In genomic region chr19:8821146-8821545, GRCm38 (mm10) we compare ENCODE assay signal across 9 mouse cellular contexts. TPM values are rescaled to one million over a fixed set of nuclear protein-coding genes. Genes with fewer than 3 reads are reported as not detected.
DNase-seq lines count a peak whose midpoint lies in the region; ATAC-seq and TF ChIP-seq lines count a peak whose summit lies in the region.
"Had no signal": no experiment of that assay in that cellular context is flagged by ENCODE, and none has a peak within 500 bp of the region (broad histone marks: within the 10 kb centered on the region; RNA-seq: fewer than 3 reads in every experiment).

No protein-coding gene starts in this region.

- peaks cover 30% of the 10 kb centered on the region for H3K4me1 ChIP-seq in neural tube, embryonic 11.5 days (ENCODE audit: control insufficient read depth, insufficient read depth, low read length)
- H3K4me1 ChIP-seq in forebrain, postnatal 0 days (ENCODE audit: insufficient read depth) = peaks cover 32% of the 10 kb centered on the region
- H3K4me1 ChIP-seq in limb, embryonic 15.5 days = peaks cover 34% of the 10 kb centered on the region
- no peaks in the 10 kb centered on the region for H3K4me1 ChIP-seq in stomach, postnatal 0 days (replicated peaks; ENCODE audit: control insufficient read depth, insufficient read depth)

- peak overlapping the region; percentile 94 for H3K9ac ChIP-seq in neural tube, embryonic 11.5 days (ENCODE audit: low read length)
- H3K9ac ChIP-seq in forebrain, postnatal 0 days = peak overlapping the region; percentile 96
- H3K9ac ChIP-seq in limb, embryonic 15.5 days = peak overlapping the region; percentile 96
- peak overlapping the region; percentile 96 for H3K9ac ChIP-seq in stomach, postnatal 0 days (ENCODE audit: low read length)

- no peak for DNase-seq in neural tube, embryonic 11.5 days (ENCODE audit: low spot score)
- no peak for DNase-seq in neural tube, embryonic 10.5 days (ENCODE audit: extremely low spot score, low spot score)
- no peak for DNase-seq in forebrain, postnatal 0 days
- DNase-seq in stomach, postnatal 0 days (ENCODE audit: low spot score) = no peak
- DNase-seq in cerebellum, adult 9-10 months = no peak
- no peak for DNase-seq in thymus, adult 18-20 months
- DNase-seq in adrenal gland, postnatal 25 days = no peak

- TF ChIP-seq EP300 in stomach, postnatal 0 days (optimal IDR thresholded peaks at IDR 0.05) = no peak

- H3K27me3 ChIP-seq in neural tube, embryonic 11.5 days (ENCODE audit: control insufficient read depth, insufficient read depth, low read length) = no peaks in the 10 kb centered on the region
- no peaks in the 10 kb centered on the region for H3K27me3 ChIP-seq in forebrain, postnatal 0 days (ENCODE audit: insufficient read depth, low read length)
- no peaks in the 10 kb centered on the region for H3K27me3 ChIP-seq in limb, embryonic 15.5 days
- no peaks in the 10 kb centered on the region for H3K27me3 ChIP-seq in stomach, postnatal 0 days (ENCODE audit: control insufficient read depth, insufficient read depth, low read length)

- no peak for TF ChIP-seq CTCF in forebrain, postnatal 0 days (IDR thresholded peaks at IDR 0.05; ENCODE audit: low read depth)
- no peak for TF ChIP-seq CTCF in stomach, postnatal 0 days (IDR thresholded peaks at IDR 0.05; ENCODE audit: low read depth)

- H3K27ac ChIP-seq in neural tube, embryonic 11.5 days (ENCODE audit: low read depth, low read length) = no peak overlapping the region
- no peak overlapping the region for H3K27ac ChIP-seq in forebrain, postnatal 0 days (ENCODE audit: low read depth, low read length)
- H3K27ac ChIP-seq in limb, embryonic 15.5 days = peak overlapping the region; percentile 100; the same call in 1 of the 2 replicates
- H3K27ac ChIP-seq in stomach, postnatal 0 days (replicated peaks) = peak overlapping the region; percentile 99; the same call in 1 of the 2 replicates

- ATAC-seq in neural tube, embryonic 11.5 days (ENCODE audit: insufficient read depth, low FRiP score, low TSS enrichment) = no peak
- ATAC-seq in forebrain, postnatal 0 days = no peak
- no peak for ATAC-seq in limb, embryonic 15.5 days (ENCODE audit: insufficient number of reproducible peaks, low FRiP score, low TSS enrichment, low read depth)
- ATAC-seq in stomach, postnatal 0 days (ENCODE audit: low FRiP score, low TSS enrichment) = no peak

- peak overlapping the region; percentile 88 for H3K4me3 ChIP-seq in neural tube, embryonic 11.5 days (ENCODE audit: low read depth, low read length)
- peak overlapping the region; percentile 97 for H3K4me3 ChIP-seq in forebrain, postnatal 0 days (ENCODE audit: low read depth, low read length)
- H3K4me3 ChIP-seq in limb, embryonic 15.5 days = peak overlapping the region; percentile 82
- H3K4me3 ChIP-seq in stomach, postnatal 0 days (ENCODE audit: low read depth, low read length) = peak overlapping the region; percentile 99

- peaks cover 10% of the 10 kb centered on the region for H3K36me3 ChIP-seq in neural tube, embryonic 11.5 days (ENCODE audit: control insufficient read depth, insufficient read depth, low read length)
- H3K36me3 ChIP-seq in forebrain, postnatal 0 days (ENCODE audit: insufficient read depth) = peaks cover 26% of the 10 kb centered on the region
- H3K36me3 ChIP-seq in limb, embryonic 15.5 days = peaks cover 36% of the 10 kb centered on the region
- H3K36me3 ChIP-seq in stomach, postnatal 0 days (ENCODE audit: control insufficient read depth, insufficient read depth, low read length) = peaks cover 19% of the 10 kb centered on the region

- peak overlapping the region; percentile 98 for H3K4me2 ChIP-seq in neural tube, embryonic 11.5 days (ENCODE audit: low read depth)
- H3K4me2 ChIP-seq in forebrain, postnatal 0 days (ENCODE audit: low read depth) = peak overlapping the region; percentile 88
- peak overlapping the region; percentile 66 for H3K4me2 ChIP-seq in limb, embryonic 15.5 days
- H3K4me2 ChIP-seq in stomach, postnatal 0 days (replicated peaks; ENCODE audit: low read depth) = peak overlapping the region; percentile 74

- no peaks in the 10 kb centered on the region for H3K9me3 ChIP-seq in neural tube, embryonic 11.5 days (ENCODE audit: control insufficient read depth, low read length)
- no peaks in the 10 kb centered on the region for H3K9me3 ChIP-seq in forebrain, postnatal 0 days (ENCODE audit: low read length)
- no peaks in the 10 kb centered on the region for H3K9me3 ChIP-seq in limb, embryonic 15.5 days
- H3K9me3 ChIP-seq in stomach, postnatal 0 days (ENCODE audit: control insufficient read depth, low read length) = no peaks in the 10 kb centered on the region

- 2% methylated on average over 7 of the region's 7 CpGs for WGBS in neural tube, embryonic 11.5 days
- under 1% methylated on average over 7 of the region's 7 CpGs for WGBS in forebrain, postnatal 0 days
- under 1% methylated on average over 7 of the region's 7 CpGs for WGBS in limb, embryonic 15.5 days
- under 1% methylated on average over 7 of the region's 7 CpGs for WGBS in stomach, postnatal 0 days

RNA-seq across cellular contexts. Expression of gene Hnrnpul2, which starts 1.3 kb away (rescaled TPM):
- polyA plus RNA-seq in neural tube, embryonic 11.5 days (2014; fragmentation: Nextera tagmentation; extraction: Ambion mirVana) = 5.7 and 6.1 TPM in 2 replicates
- 28.2 and 38.3 TPM in 2 replicates for total RNA-seq in forebrain, postnatal 0 days (2014; rRNA removed)
- 3.9 and 5.3 TPM in 2 replicates for polyA plus RNA-seq in forebrain, postnatal 0 days (2015; fragmentation: Nextera tagmentation; extraction: Ambion mirVana)
- 5.4 and 5.6 TPM in 2 replicates for polyA plus RNA-seq in limb, embryonic 15.5 days (2015; fragmentation: Nextera tagmentation; extraction: Ambion mirVana)
- 3.6 and 3.9 TPM in 2 replicates for polyA plus RNA-seq in stomach, postnatal 0 days (2015; fragmentation: Nextera tagmentation; extraction: Ambion mirVana)
- 72.0 and 83.0 TPM in 2 replicates for total RNA-seq in adrenal gland, postnatal 25 days (2021)

RNA-seq across cellular contexts. Expression of gene Ttc9c, which starts 2.0 kb away (rescaled TPM):
- 50.6 and 51.6 TPM in 2 replicates for polyA plus RNA-seq in neural tube, embryonic 11.5 days (2014; fragmentation: Nextera tagmentation; extraction: Ambion mirVana)
- 71.9 and 72.6 TPM in 2 replicates for total RNA-seq in forebrain, postnatal 0 days (2014; rRNA removed)
- 34.1 and 44.4 TPM in 2 replicates for polyA plus RNA-seq in forebrain, postnatal 0 days (2015; fragmentation: Nextera tagmentation; extraction: Ambion mirVana)
- 50.4 and 56.8 TPM in 2 replicates for polyA plus RNA-seq in limb, embryonic 15.5 days (2015; fragmentation: Nextera tagmentation; extraction: Ambion mirVana)
- polyA plus RNA-seq in stomach, postnatal 0 days (2015; fragmentation: Nextera tagmentation; extraction: Ambion mirVana) = 20.8 and 23.1 TPM in 2 replicates
- 32.7 and 41.1 TPM in 2 replicates for total RNA-seq in adrenal gland, postnatal 25 days (2021)

RNA-seq across cellular contexts. Expression of gene AC129217.1, which starts 8.4 kb away (rescaled TPM):
- polyA plus RNA-seq in neural tube, embryonic 11.5 days (2014; fragmentation: Nextera tagmentation; extraction: Ambion mirVana) = 0.57 TPM in 1 of 2 replicates, not detected in the other
- total RNA-seq in forebrain, postnatal 0 days (2014; rRNA removed) = not detected in 2 replicates
- not detected in 2 replicates for polyA plus RNA-seq in forebrain, postnatal 0 days (2015; fragmentation: Nextera tagmentation; extraction: Ambion mirVana)
- polyA plus RNA-seq in limb, embryonic 15.5 days (2015; fragmentation: Nextera tagmentation; extraction: Ambion mirVana) = not detected in 2 replicates
- not detected in 2 replicates for polyA plus RNA-seq in stomach, postnatal 0 days (2015; fragmentation: Nextera tagmentation; extraction: Ambion mirVana)
- total RNA-seq in adrenal gland, postnatal 25 days (2021) = 23.5 TPM in 1 of 2 replicates, not detected in the other
- polyA plus RNA-seq: brain, embryonic 14.5 days had no signal

RNA-seq across cellular contexts. Expression of gene Bscl2, which starts 16.1 kb away (rescaled TPM):
- 54.1 and 55.3 TPM in 2 replicates for polyA plus RNA-seq in neural tube, embryonic 11.5 days (2014; fragmentation: Nextera tagmentation; extraction: Ambion mirVana)
- 81.5 and 91.5 TPM in 2 replicates for total RNA-seq in forebrain, postnatal 0 days (2014; rRNA removed)
- 78.9 and 88.9 TPM in 2 replicates for polyA plus RNA-seq in forebrain, postnatal 0 days (2015; fragmentation: Nextera tagmentation; extraction: Ambion mirVana)
- polyA plus RNA-seq in limb, embryonic 15.5 days (2015; fragmentation: Nextera tagmentation; extraction: Ambion mirVana) = 77.4 and 93.6 TPM in 2 replicates
- 75.9 and 79.4 TPM in 2 replicates for polyA plus RNA-seq in stomach, postnatal 0 days (2015; fragmentation: Nextera tagmentation; extraction: Ambion mirVana)
- 139 and 169 TPM in 2 replicates for total RNA-seq in adrenal gland, postnatal 25 days (2021)

RNA-seq across cellular contexts. Expression of gene Gng3, which starts 17.8 kb away (rescaled TPM):
- 137 and 151 TPM in 2 replicates for polyA plus RNA-seq in neural tube, embryonic 11.5 days (2014; fragmentation: Nextera tagmentation; extraction: Ambion mirVana)
- total RNA-seq in forebrain, postnatal 0 days (2014; rRNA removed) = 68.0 and 78.5 TPM in 2 replicates
- polyA plus RNA-seq in forebrain, postnatal 0 days (2015; fragmentation: Nextera tagmentation; extraction: Ambion mirVana) = 594 and 622 TPM in 2 replicates
- 2.0 and 3.0 TPM in 2 replicates for polyA plus RNA-seq in limb, embryonic 15.5 days (2015; fragmentation: Nextera tagmentation; extraction: Ambion mirVana)
- 7.7 and 8.6 TPM in 2 replicates for polyA plus RNA-seq in stomach, postnatal 0 days (2015; fragmentation: Nextera tagmentation; extraction: Ambion mirVana)
- total RNA-seq in adrenal gland, postnatal 25 days (2021) = 5.3 and 6.1 TPM in 2 replicates

Comparison
In these comparisons a context has a peak if more than half of its experiments do, and no peak if none do; other contexts are left out.
1. H3K27ac ChIP-seq: peak in limb, embryonic 15.5 days (single experiment) and stomach, postnatal 0 days (single experiment); none in neural tube, embryonic 11.5 days (single experiment) and forebrain, postnatal 0 days (single experiment).
2. Peak in every context shown above with its lines, with median percentiles within 50 percentile points of each other: H3K4me2 ChIP-seq, H3K4me3 ChIP-seq and H3K9ac ChIP-seq.